Mouse (Mus musculus): ENCODE measurements around the gene Gm6685.
"Not testable (repeated sequence)": the region's sequence is repeated elsewhere in the genome, so short reads cannot be mapped to it uniquely, and the experiment has no call there.

Gene Gm6685

GRCm38 (mm10) chr11:28339224-28340150 is at the start of gene Gm6685:
Gm6685 (minus strand) TSS chr11:28339867.
- DNase-seq (ENCODE audit: low read depth, low spot score): not testable (repeated sequence)

GRCm38 (mm10) chr11:28375891-28376290 is 36.2 kb upstream of the Gm6685 start:
- DNase-seq (ENCODE audit: low read depth, low spot score): no peak

- DNase-seq (ENCODE audit: low read depth, low spot score): no peak
Observed at GRCm38 (mm10) chr11:28374636-28375035, 35.0 kb upstream of the Gm6685 start.

- not testable (repeated sequence) for DNase-seq (ENCODE audit: low read depth, low spot score)
Observed at GRCm38 (mm10) chr11:28371381-28371780, 31.7 kb upstream of the Gm6685 start.

- no peak for DNase-seq (ENCODE audit: low read depth, low spot score)
Observed at GRCm38 (mm10) chr11:28365929-28366244, 26.2 kb upstream of the Gm6685 start.

GRCm38 (mm10) chr11:28365209-28365928 is 25.7 kb upstream of the Gm6685 start:
- DNase-seq (ENCODE audit: low read depth, low spot score): peak; percentile 78

GRCm38 (mm10) chr11:28343465-28343864 is 3.8 kb upstream of the Gm6685 start:
- DNase-seq (ENCODE audit: low read depth, low spot score): no peak

GRCm38 (mm10) chr11:28341887-28342286 is 2.2 kb upstream of the Gm6685 start:
- DNase-seq (ENCODE audit: low read depth, low spot score): no peak

GRCm38 (mm10) chr11:28327878-28328277 is 11.8 kb downstream of the Gm6685 start:
- DNase-seq (ENCODE audit: low read depth, low spot score): no peak

GRCm38 (mm10) chr11:28313396-28313795 is 26.3 kb downstream of the Gm6685 start:
- DNase-seq (ENCODE audit: low read depth, low spot score): no peak

- DNase-seq (ENCODE audit: low read depth, low spot score): no peak
Observed at GRCm38 (mm10) chr11:28307723-28308122, 31.9 kb downstream of the Gm6685 start.

- DNase-seq (ENCODE audit: low read depth, low spot score): no peak
Observed at GRCm38 (mm10) chr11:28290440-28290839, 49.2 kb downstream of the Gm6685 start.
